Mouse (Mus musculus): ENCODE measurements around the gene C1d.

DNA sequence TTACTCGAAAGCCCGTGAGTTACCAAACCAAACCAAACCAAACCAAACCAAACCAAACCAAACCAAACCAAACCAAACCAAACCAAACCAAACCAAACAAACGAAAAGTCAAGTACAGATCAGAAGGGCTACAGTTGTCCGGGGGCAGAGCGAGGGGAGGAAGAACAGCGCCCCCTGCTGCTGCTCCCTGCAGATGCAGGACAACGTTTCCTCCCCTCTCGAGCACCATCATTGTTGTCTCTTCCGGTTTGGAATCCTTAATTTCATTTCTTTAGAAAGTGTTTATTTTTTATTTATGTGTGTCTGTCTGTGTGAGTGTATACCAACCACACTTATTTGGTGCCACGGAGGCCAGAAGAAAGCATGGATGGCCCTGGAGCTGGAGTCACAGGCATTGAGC, 26.7 kb downstream of the C1d start:
- TF ChIP-seq POLR2A (IDR thresholded peaks at IDR 0.05; ENCODE audit: low read depth, low read length) = no peak
- TF ChIP-seq CTCF (IDR thresholded peaks at IDR 0.05; ENCODE audit: extremely low read depth, insufficient read depth, insufficient read length, insufficient replicate concordance) = peak; percentile 81
